Mouse (Mus musculus) spleen, postnatal 0 days (tissue): ENCODE data around the gene Adgre4. TPM values are rescaled to one million over a fixed set of nuclear protein-coding genes. Genes with fewer than 3 reads are reported as not detected.

ENCODE experiments used
- polyA plus RNA-seq: library from polyadenylated mRNA; unstranded; fragments of >200 nt; fragmentation: Nextera tagmentation; extraction: Ambion mirVana; gene quantifications from 2 replicates; pipeline ENCODE4 v1.2.1, GENCODE M21; 2015

Gene Adgre4
- 3.6 and 5.5 TPM in 2 replicates for polyA plus RNA-seq

DNA sequence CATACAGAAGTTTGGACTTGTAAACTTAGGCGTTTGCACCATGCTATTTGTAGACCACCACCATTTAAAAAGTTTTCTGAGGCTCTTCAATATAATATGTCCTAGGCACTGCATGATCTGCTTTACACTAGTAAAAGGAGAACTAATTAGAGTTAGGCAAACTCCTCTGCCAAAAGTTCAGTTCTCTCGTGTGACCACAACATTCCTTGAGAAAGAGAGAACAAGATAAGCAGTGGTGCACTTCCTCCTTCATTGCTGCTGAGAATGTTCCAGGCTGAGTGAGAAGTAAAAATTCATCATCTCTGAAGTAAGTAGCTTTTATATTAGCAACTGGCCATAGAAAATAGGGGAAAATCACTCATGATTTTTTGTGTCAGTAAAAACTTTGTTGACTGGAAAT is at the start of gene Adgre4:
Gene Adgre4 (plus strand): TSS at position 199 of the 400 bp plus-strand sequence.

GRCm38 (mm10) chr17:55711984-55712811 is 37.6 kb upstream of the Adgre4 start, which contains the start of gene Pot1b:
Pot1b (minus strand) TSS chr17:55712628.

DNA sequence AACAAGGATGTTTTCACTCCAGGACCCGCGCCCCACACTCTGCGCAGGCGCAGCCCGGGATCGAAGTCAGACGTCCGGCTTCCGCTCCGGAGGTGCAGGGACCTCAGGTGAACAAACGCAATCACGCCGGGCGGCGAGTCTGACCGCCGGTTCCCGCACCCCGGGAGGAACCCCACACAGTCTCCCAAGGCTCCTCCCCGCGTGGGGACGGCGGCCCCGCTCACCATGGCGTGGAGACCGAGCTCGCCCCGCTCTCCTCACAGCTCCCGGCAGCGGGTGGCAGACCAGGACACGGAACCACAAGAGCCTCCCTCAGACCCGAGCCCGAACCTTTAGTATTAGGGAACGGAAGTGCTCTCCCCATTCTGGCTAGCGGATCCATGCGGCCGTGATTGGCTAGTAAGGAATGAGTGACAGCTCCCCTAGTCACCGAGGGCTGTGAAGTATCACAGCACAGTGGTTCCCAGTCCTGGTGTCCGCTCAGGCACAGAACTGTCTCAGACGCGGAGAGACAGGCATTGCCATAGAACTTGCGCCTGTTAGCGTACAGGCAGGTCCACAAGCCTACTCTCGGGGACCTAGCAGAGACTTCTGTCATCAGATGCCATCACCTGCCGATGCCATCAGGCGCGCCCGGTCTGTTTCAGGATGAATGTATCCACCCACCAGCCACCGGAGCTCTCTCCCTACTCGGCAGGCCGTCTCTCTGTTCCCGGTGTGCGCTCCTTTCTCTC is 129.0 kb downstream of the Adgre4 start, which contains the start of gene Zfp119a:
Gene Zfp119a (minus strand): TSS at position 295 of the 734 bp plus-strand sequence.

Other genes with a start within 250 kb of the Adgre4 start
- gene Vmn2r118, start 124.8 kb upstream of the Adgre4 start, polyA plus RNA-seq: not detected in 2 replicates
- gene Pot1b, start 37.4 kb upstream of the Adgre4 start, polyA plus RNA-seq: 9.3 and 9.7 TPM in 2 replicates
- 3.9 and 4.4 TPM in 2 replicates for gene Zfp119a, start 128.9 kb downstream of the Adgre4 start, polyA plus RNA-seq
- 9.3 and 10.6 TPM in 2 replicates for gene Zfp959, start 142.1 kb downstream of the Adgre4 start, polyA plus RNA-seq
- 3.7 and 4.5 TPM in 2 replicates for gene Zfp119b, start 199.5 kb downstream of the Adgre4 start, polyA plus RNA-seq
- gene Ebi3, start 202.7 kb downstream of the Adgre4 start, polyA plus RNA-seq: 19.6 and 28.1 TPM in 2 replicates
- gene Yju2, start 209.1 kb downstream of the Adgre4 start, polyA plus RNA-seq: 12.2 and 13.4 TPM in 2 replicates
- gene Shd, start 220.5 kb downstream of the Adgre4 start, polyA plus RNA-seq: 2.1 and 2.7 TPM in 2 replicates
- not detected in 2 replicates for gene Fsd1, start 236.5 kb downstream of the Adgre4 start, polyA plus RNA-seq